Comparison of ENCODE assay signal across 26 mouse cellular contexts in genomic region chr3:155776019-155776418, GRCm38 (mm10).
DNase-seq lines count a peak whose midpoint lies in the region; ATAC-seq and TF ChIP-seq lines count a peak whose summit lies in the region.
"Had no signal": no experiment of that assay in that cellular context is flagged by ENCODE, and none has a peak within 500 bp of the region (broad histone marks: within the 10 kb centered on the region; RNA-seq: fewer than 3 reads in every experiment).

No protein-coding gene starts in this region.

- H3K36me3 ChIP-seq in G1E (replicated peaks): no peaks in the 10 kb centered on the region
- H3K36me3 ChIP-seq in neural tube, embryonic 15.5 days: no peaks in the 10 kb centered on the region
- H3K36me3 ChIP-seq: embryonic facial prominence, embryonic 13.5 days; forebrain, embryonic 12.5 days; forebrain, embryonic 15.5 days; hindbrain, embryonic 10.5 days; hindbrain, embryonic 13.5 days; intestine, embryonic 15.5 days had no signal

- 94% methylated on average over 1 of the region's 1 CpGs for WGBS in neural tube, embryonic 15.5 days

- H3K9ac ChIP-seq in neural tube, embryonic 15.5 days (replicated peaks): no peak overlapping the region
- H3K9ac ChIP-seq: embryonic facial prominence, embryonic 13.5 days; forebrain, embryonic 12.5 days; forebrain, embryonic 15.5 days; hindbrain, embryonic 13.5 days; intestine, embryonic 15.5 days had no signal

- peaks cover 3% of the 10 kb centered on the region; the same call in 1 of the 2 replicates for H3K9me3 ChIP-seq in G1E (replicated peaks)
- H3K9me3 ChIP-seq in neural tube, embryonic 15.5 days (replicated peaks): no peaks in the 10 kb centered on the region
- H3K9me3 ChIP-seq: embryonic facial prominence, embryonic 13.5 days; forebrain, embryonic 12.5 days; forebrain, embryonic 15.5 days; hindbrain, embryonic 10.5 days; hindbrain, embryonic 13.5 days; intestine, embryonic 15.5 days had no signal

- DNase-seq in 416B (ENCODE audit: low read depth): peak; percentile 5
- DNase-seq in G1E (ENCODE audit: low spot score): no peak
- no peak for DNase-seq in kidney, postnatal 36 days
- DNase-seq in frontal cortex, postnatal 14 days (ENCODE audit: low spot score in 2 of 2): no peak
- DNase-seq: adrenal gland, adult 8-10 months; adrenal gland, postnatal 25 days; cerebellum, adult 11-12 months; cerebellum, adult 8-10 months; cerebellum, postnatal 10 days; cerebellum, postnatal 36 days; gastrocnemius, postnatal 10 days; gastrocnemius, postnatal 36 days; heart, adult 11 months; kidney, adult 11 months had no signal

- ATAC-seq in G1E (ENCODE audit: extremely low read depth, insufficient number of reproducible peaks, low FRiP score, poor library complexity, severe bottlenecking): peak; percentile 45; the same call in 1 of the 2 replicates
- peak; percentile 40; the same call in 1 of the 2 replicates for ATAC-seq in granulocyte monocyte progenitor cell, adult 5-6 weeks (replicated peaks; ENCODE audit: poor library complexity, severe bottlenecking)
- ATAC-seq in neural tube, embryonic 15.5 days (ENCODE audit: low FRiP score): no peak
- ATAC-seq: CD4-positive, CD25-positive, alpha-beta regulatory T cell, adult 4 months; forebrain, embryonic 15.5 days; hindbrain, embryonic 16.5 days had no signal

- TF ChIP-seq CTCF in G1E (IDR thresholded peaks at IDR 0.05; ENCODE audit: low read depth, low read length): no peak

- H3K4me1 ChIP-seq in G1E (ENCODE audit: insufficient read depth, low read depth, low read length): no peaks in the 10 kb centered on the region
- no peaks in the 10 kb centered on the region for H3K4me1 ChIP-seq in neural tube, embryonic 15.5 days
- H3K4me1 ChIP-seq: embryonic facial prominence, embryonic 13.5 days; forebrain, embryonic 12.5 days; forebrain, embryonic 15.5 days; hindbrain, embryonic 10.5 days; hindbrain, embryonic 13.5 days; intestine, embryonic 15.5 days had no signal

- H3K27me3 ChIP-seq in G1E (ENCODE audit: insufficient read depth, low read length): no peaks in the 10 kb centered on the region
- no peaks in the 10 kb centered on the region for H3K27me3 ChIP-seq in neural tube, embryonic 15.5 days (replicated peaks)
- H3K27me3 ChIP-seq: embryonic facial prominence, embryonic 13.5 days; forebrain, embryonic 12.5 days; forebrain, embryonic 15.5 days; hindbrain, embryonic 13.5 days; intestine, embryonic 15.5 days had no signal

- H3K4me2 ChIP-seq in neural tube, embryonic 15.5 days: no peak overlapping the region
- H3K4me2 ChIP-seq: embryonic facial prominence, embryonic 13.5 days; forebrain, embryonic 12.5 days; forebrain, embryonic 15.5 days; heart, embryonic 11.5 days; hindbrain, embryonic 13.5 days; intestine, embryonic 15.5 days had no signal

- H3K27ac ChIP-seq in neural tube, embryonic 15.5 days (replicated peaks): no peak overlapping the region
- H3K27ac ChIP-seq: embryonic facial prominence, embryonic 13.5 days; forebrain, embryonic 12.5 days; forebrain, embryonic 15.5 days; hindbrain, embryonic 10.5 days; hindbrain, embryonic 13.5 days; intestine, embryonic 15.5 days had no signal

- H3K4me3 ChIP-seq in G1E (ENCODE audit: low read depth, low read length): no peak overlapping the region
- H3K4me3 ChIP-seq in neural tube, embryonic 15.5 days (replicated peaks): no peak overlapping the region
- H3K4me3 ChIP-seq: embryonic facial prominence, embryonic 13.5 days; erythroblast, embryonic 14.5 days; forebrain, embryonic 12.5 days; forebrain, embryonic 15.5 days; hindbrain, embryonic 10.5 days; hindbrain, embryonic 13.5 days; intestine, embryonic 15.5 days had no signal
